Mouse (Mus musculus) hindbrain, embryonic 15.5 days (tissue): ENCODE measurements around the gene Syt5. TPM values are rescaled to one million over a fixed set of nuclear protein-coding genes. Genes with fewer than 3 reads are reported as not detected.

ENCODE experiments used
- ATAC-seq: fragments of 200-750 bp; cut with Nextera tagmentation; 2 replicates; pipeline ENCODE4 v1.8.0; 2017; ENCODE audit warnings: low read depth, moderate number of reproducible peaks, moderate TSS enrichment; ENCODE audit not compliant: low FRiP score
- H3K27ac ChIP-seq: fragments of 300-500 bp; sonication (generic); replicated peaks from 2 replicates; pipeline ENCODE4 v1.5.1; 2015; ENCODE audit warnings: mild to moderate bottlenecking, inconsistent platforms
- H3K27me3 ChIP-seq: fragments of 300-500 bp; sonication (generic); 2 replicates; pipeline ENCODE4 v1.6.1; 2015; ENCODE audit warnings: control low read depth, inconsistent platforms
- H3K36me3 ChIP-seq: fragments of 300-500 bp; sonication (generic); 2 replicates; pipeline ENCODE4 v1.6.1; 2015; ENCODE audit warnings: control low read depth, inconsistent platforms
- H3K4me1 ChIP-seq: fragments of 300-500 bp; sonication (generic); replicated peaks from 2 replicates; pipeline ENCODE4 v1.6.1; 2015; ENCODE audit warnings: control low read depth, inconsistent platforms
- H3K4me2 ChIP-seq: fragments of 300-500 bp; sonication (generic); 2 replicates; pipeline ENCODE4 v1.6.1; 2015; ENCODE audit warnings: moderate library complexity, mild to moderate bottlenecking, inconsistent platforms
- H3K4me3 ChIP-seq: fragments of 300-500 bp; sonication (generic); 2 replicates; pipeline ENCODE4 v1.5.1; 2015; ENCODE audit warnings: mild to moderate bottlenecking, inconsistent platforms
- H3K9ac ChIP-seq: fragments of 300-500 bp; sonication (generic); 2 replicates; pipeline ENCODE4 v1.6.1; 2015; ENCODE audit warnings: inconsistent platforms
- H3K9me3 ChIP-seq: fragments of 300-500 bp; sonication (generic); 2 replicates; pipeline ENCODE4 v1.6.1; 2016; ENCODE audit warnings: control low read depth, inconsistent platforms
- WGBS: fragments of 180-500 bp; shearing (Covaris S2); methylation state at CpG from one replicate; pipeline ENCODE4 v1.1.7; 2015; 5-methylcytosine and 5-hydroxymethylcytosine counted together
- microRNA-seq: library from miRNA; unstranded; fragments of <30 nt; microRNA quantifications from one replicate; pipeline ENCODE4, GENCODE M21; 2016
- polyA plus RNA-seq: library from polyadenylated mRNA; unstranded; fragments of >200 nt; fragmentation: Nextera tagmentation; extraction: Ambion mirVana; gene quantifications from 2 replicates; pipeline ENCODE4 v1.2.1, GENCODE M21; 2015

Syt5 gene
- polyA plus RNA-seq, 1 experiment from 2014 or later: 117 TPM

DNA sequence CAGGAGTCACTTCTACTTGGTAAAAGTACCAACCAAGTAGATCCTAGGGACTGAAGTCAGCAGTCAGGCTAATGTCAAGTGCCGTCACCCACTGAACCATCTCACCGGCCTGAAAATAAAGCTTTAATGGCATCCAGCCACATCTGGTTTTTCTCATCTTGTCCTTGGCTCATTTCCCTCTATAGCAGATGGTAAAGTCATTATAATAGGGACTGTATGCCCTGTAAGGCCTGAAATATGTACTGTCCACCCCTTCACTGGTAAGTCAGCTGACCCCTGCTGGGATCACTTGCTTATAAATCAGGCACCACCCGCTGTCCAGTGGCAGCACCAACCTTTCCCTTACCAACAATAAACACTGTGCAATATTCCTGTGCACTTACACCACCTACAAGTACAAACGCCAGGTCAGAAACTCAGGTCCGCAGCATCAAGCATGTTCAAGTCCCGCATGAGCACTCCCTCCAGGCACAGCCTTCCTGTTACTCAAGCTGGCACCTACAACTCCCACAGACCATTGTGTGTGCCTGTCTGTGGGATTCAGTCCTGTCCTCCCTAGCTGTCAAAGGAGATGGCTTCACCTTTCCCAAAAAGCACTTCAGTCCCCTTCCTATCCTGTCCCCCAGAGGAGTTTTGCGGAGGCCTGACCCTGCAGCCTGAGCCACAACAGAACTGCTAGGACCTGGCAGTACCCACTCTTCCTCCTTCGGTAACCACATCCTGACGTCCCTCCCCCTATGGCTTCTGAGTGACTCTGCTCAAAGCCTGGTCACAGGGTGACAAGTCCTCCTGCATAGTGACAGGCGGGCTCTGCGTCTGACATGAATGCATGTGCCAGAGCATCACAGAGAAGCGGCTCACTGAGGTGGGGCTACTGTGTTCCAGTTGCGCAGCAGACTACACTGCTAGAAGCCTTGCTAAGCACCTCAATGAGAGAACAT lies 54.8 kb downstream of the Syt5 start:
- no peak overlapping the region for H3K4me3 ChIP-seq
- no peak overlapping the region for H3K9ac ChIP-seq
- peaks cover 12% of the 10 kb centered on the region for H3K4me1 ChIP-seq
- H3K27me3 ChIP-seq: no peaks in the 10 kb centered on the region
- peaks cover 34% of the 10 kb centered on the region for H3K36me3 ChIP-seq
- no peak overlapping the region for H3K27ac ChIP-seq
- H3K4me2 ChIP-seq: no peak overlapping the region
- ATAC-seq: no peak
- H3K9me3 ChIP-seq: no peaks in the 10 kb centered on the region
- WGBS: 86% methylated on average over 13 of the region's 13 CpGs

DNA sequence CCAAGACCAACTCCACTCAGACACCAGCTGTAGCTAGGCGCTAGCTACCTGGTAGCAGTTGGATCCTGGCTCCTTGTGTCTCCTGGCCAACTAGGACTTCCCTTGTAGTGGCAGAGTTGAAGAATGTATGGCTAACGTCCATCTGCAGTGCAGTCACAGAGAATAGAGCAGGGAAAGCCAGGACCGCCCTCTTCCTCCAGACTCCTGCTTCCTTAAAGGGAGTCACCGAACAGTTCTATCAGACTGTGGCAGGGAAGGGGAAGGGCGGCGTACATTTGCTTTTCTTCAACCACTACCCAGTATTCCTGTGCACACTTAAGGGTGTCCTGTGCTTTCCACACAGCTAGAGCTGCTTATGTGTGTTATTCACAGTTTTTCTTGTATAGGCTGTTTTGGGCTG lies 56.0 kb downstream of the Syt5 start:
- H3K9me3 ChIP-seq: no peaks in the 10 kb centered on the region
- H3K27me3 ChIP-seq: no peaks in the 10 kb centered on the region
- H3K36me3 ChIP-seq: peaks cover 27% of the 10 kb centered on the region
- H3K27ac ChIP-seq: peak overlapping the region; percentile 48; the same call in 1 of the 2 replicates
- 82% methylated on average over 6 of the region's 6 CpGs for WGBS
- no peak overlapping the region for H3K4me2 ChIP-seq
- no peak for ATAC-seq
- no peak overlapping the region for H3K9ac ChIP-seq
- peaks cover 7% of the 10 kb centered on the region; the same call in 1 of the 2 replicates for H3K4me1 ChIP-seq
- no peak overlapping the region for H3K4me3 ChIP-seq

Small RNA genes within 50 kb of the gene (microRNA-seq; reads per million reads assigned to microRNA genes)
- gene Gm23577: not detected

Other genes with a start within 250 kb of the Syt5 start
- gene Ncr1, start 209.8 kb downstream of the Syt5 start, polyA plus RNA-seq: not detected in 2 replicates
- 0.10 TPM in 1 of 2 replicates, not detected in the other for gene Gp6, start 149.8 kb downstream of the Syt5 start, polyA plus RNA-seq
- 42.6 and 43.4 TPM in 2 replicates for gene Rdh13, start 101.9 kb downstream of the Syt5 start, polyA plus RNA-seq
- gene Eps8l1, start 86.9 kb downstream of the Syt5 start, polyA plus RNA-seq: 13.9 and 15.4 TPM in 2 replicates
- gene Ppp1r12c, start 45.9 kb downstream of the Syt5 start, polyA plus RNA-seq: 49.3 and 49.9 TPM in 2 replicates
- gene Tnnt1, start 31.2 kb downstream of the Syt5 start, polyA plus RNA-seq: 4.0 and 4.6 TPM in 2 replicates
- gene Tnni3, start 23.3 kb downstream of the Syt5 start, polyA plus RNA-seq: 2.1 TPM in 2 replicates
- gene Dnaaf3, start 15.1 kb downstream of the Syt5 start, polyA plus RNA-seq: 2.8 and 3.6 TPM in 2 replicates
- 1.2 and 1.3 TPM in 2 replicates for gene Ptprh, start 56.5 kb upstream of the Syt5 start, polyA plus RNA-seq
- 2.3 and 2.5 TPM in 2 replicates for gene Tmem86b, start 83.9 kb upstream of the Syt5 start, polyA plus RNA-seq
- 10.0 and 10.2 TPM in 2 replicates for gene Ppp6r1, start 111.5 kb upstream of the Syt5 start, polyA plus RNA-seq
- gene Hspbp1, start 137.5 kb upstream of the Syt5 start, polyA plus RNA-seq: 168 and 171 TPM in 2 replicates
- gene Brsk1, start 143.1 kb upstream of the Syt5 start, polyA plus RNA-seq: 7.1 and 8.7 TPM in 2 replicates
- 0.12 and 0.27 TPM in 2 replicates for gene Tmem150b, start 177.7 kb upstream of the Syt5 start, polyA plus RNA-seq
- gene Kmt5c, start 192.6 kb upstream of the Syt5 start, polyA plus RNA-seq: 57.4 and 61.8 TPM in 2 replicates
- 24.1 and 28.1 TPM in 2 replicates for gene Cox6b2, start 205.6 kb upstream of the Syt5 start, polyA plus RNA-seq
- gene Fam71e2, start 223.8 kb upstream of the Syt5 start, polyA plus RNA-seq: not detected in 2 replicates
- gene Il11, start 235.3 kb upstream of the Syt5 start, polyA plus RNA-seq: 0.87 and 1.1 TPM in 2 replicates
- not detected in 2 replicates for gene Tmem190, start 235.4 kb upstream of the Syt5 start, polyA plus RNA-seq
- 5.9 and 6.3 TPM in 2 replicates for gene Tmem238, start 242.1 kb upstream of the Syt5 start, polyA plus RNA-seq
- gene Rpl28, start 245.3 kb upstream of the Syt5 start, polyA plus RNA-seq: 212 and 228 TPM in 2 replicates